Mouse (Mus musculus): ENCODE data around the gene Ccdc180.

Gene Ccdc180

GRCm38 (mm10) chr4:45972448-45972854 lies 82.3 kb downstream of the Ccdc180 start:
- no peak for DNase-seq

DNA sequence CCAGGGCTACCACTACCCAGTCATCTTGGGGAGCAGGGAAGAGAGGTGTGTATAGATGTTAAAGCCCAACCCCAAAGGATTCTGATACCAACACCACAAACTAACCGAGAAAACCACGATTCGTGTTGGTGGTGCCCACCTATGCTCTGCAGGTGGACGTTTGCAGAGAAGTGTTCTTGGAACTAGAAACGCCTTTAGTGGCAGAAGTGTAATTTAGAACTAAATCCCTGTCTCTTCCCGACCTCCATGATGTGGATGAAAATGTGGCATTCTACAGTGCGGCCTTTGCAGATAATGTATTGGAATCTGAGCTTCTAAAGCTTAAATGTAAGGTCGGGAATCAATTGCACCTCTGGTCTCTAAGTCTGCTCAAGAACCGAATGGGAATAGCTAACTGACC lies 82.8 kb downstream of the Ccdc180 start:
- no peak for DNase-seq

DNA sequence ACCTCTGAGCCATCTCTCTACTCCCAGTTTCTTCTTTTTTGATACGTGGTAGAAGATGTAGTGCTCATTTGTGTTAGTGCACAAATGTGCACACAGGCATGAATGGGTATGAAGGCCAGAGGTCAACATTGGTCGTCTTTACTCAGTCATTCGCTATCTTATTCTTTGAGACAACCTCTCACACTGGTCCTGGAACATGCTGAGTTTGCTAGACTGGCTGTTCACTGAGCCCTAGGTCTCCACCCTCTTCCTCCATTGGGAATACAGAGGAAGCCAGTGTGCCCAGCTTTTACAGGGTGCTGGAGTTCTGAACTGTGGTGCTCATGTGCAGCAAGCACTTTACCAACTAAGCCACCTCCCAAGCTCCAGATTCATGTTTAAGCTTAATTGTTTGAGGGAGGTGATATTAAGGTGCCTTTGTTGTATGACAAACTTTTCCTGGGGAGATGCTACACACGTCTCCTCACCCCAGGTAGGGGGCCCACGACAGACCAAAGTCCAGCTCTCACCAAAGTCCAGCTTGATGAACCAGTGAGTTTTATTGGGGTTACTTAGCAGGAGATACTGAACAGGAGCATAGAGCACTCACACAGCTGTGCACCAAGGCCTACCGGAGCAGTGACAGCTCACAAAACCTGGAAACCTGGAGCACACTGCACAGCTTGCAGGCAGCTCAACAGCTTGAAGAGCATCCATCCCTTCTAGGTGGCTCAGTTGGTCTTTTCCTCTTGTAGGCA lies 87.0 kb downstream of the Ccdc180 start:
- no peak for DNase-seq

GRCm38 (mm10) chr4:45979916-45980315 lies 89.8 kb downstream of the Ccdc180 start:
- DNase-seq: no peak

GRCm38 (mm10) chr4:45981054-45981453 lies 91.0 kb downstream of the Ccdc180 start:
- DNase-seq: no peak

GRCm38 (mm10) chr4:45990427-45991135 lies 100.5 kb downstream of the Ccdc180 start:
- DNase-seq: no peak

DNA sequence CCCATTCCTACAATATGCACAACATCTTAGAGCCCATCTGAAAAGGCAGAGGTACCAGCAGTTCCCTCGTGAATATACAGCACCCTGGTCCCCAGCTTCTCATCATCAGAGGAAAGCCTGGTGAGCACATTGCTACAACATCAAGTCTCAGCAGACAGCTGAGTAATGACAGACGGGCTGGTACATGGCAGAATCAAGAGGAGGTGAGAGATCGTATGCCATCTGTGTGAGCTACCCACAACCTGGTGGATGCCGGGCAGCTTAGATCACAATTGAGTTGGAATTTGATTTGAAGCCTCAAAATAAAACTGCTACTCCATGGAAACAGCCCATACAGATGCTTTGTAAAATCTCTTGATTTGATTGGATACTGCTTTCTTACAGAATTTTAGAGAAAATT lies 108.4 kb downstream of the Ccdc180 start:
- DNase-seq: no peak

All from retina, postnatal 1 day (tissue).